Mouse (Mus musculus) urinary bladder, postnatal 10 days (tissue): Measurements from ENCODE around the gene Capn9.

ENCODE experiments used
- DNase-seq: peaks from one replicate; pipeline ENCODE4 v3.0.0; 2022; ENCODE audit warnings: low spot score

Gene Capn9

GRCm38 (mm10) chr8:124641599-124641998, 65.7 kb downstream of the Capn9 start:
- DNase-seq, result no peak

DNA sequence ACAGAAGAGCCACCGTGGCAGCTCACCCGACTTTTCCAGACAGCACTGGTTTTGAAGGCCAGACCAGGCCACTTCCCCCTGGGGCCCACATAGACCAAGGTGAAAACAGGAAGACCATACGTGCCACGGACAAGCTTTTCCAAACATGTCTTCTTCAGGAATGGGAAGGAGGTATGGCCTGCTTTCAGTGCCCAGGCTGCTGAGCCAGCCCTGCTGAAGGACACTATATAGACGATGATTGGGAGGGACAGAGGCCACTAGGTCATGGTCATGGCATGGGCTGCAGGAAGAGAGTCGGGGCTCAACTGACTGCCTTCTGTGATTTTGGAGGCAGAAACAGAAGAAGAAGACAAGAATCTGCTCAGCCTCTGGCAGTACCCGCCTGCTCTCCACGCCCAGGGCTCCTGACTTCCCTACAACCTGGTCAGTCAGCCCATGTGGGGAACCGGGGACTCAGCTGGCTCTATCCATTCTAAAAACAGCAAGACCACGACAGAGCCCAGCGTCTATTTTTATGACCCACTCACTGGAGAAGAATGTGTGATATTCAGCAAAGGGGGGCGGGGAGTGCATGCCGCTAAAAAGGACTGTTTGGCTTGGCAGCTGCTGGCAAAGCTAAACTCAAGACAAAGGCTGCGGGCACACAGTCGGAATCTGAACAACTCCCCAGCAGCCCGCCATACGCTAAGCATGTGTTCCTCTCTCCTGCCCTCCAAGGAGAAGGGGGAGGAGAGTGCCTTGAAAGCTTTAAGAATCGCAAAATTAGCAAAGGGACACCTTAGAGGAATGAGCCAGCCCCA, 67.8 kb downstream of the Capn9 start:
- peak; percentile 22 for DNase-seq

GRCm38 (mm10) chr8:124648311-124648710, 72.4 kb downstream of the Capn9 start:
- no peak for DNase-seq

GRCm38 (mm10) chr8:124651776-124652175, 75.9 kb downstream of the Capn9 start:
- no peak for DNase-seq

- no peak for DNase-seq
Measured at GRCm38 (mm10) chr8:124652546-124652945, 76.6 kb downstream of the Capn9 start.

DNA sequence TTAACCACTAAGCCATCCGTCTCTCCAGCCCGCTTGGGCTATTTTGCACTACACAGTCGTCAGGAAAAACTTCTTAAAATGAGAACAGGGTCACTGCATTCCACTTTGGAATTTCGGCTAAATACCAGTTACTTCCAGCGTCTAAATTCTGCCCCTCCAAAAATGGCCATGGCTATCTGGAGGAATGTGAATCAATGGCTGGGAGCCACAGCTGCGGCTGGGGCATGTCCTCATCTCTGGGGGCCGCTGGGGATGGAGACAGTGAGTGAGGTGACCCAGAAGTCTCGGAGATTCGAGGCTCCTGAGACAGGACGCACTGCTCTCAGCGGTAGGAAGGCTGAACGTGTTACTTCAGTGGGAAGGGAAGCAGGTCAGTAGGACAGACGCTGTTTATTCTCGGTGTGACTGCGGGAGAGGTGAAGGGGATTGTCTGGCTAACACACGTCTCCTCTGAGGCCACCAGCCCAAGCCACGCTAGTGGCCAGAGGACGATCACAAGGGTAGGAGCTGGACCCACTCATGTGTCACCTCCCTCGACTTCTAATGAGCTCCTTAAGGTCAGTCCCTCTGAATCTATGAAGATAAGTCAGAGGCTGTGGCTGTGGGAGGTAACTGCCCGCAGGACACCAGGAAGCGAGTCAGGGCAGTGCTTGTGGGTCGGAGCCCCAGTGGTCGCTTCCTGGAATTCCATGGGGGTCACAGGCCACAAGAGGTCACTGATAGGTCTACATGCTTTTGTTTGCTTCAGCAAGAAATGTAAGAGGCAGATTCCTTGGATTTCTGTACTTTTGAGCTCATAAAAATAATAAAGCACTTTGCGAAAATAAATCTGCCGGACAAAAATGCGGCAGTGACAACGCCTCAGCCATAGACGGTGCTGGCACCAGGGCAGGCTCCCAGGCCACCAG, 77.9 kb downstream of the Capn9 start:
- no peak for DNase-seq

GRCm38 (mm10) chr8:124657961-124658360, 82.0 kb downstream of the Capn9 start:
- DNase-seq, result no peak

DNA sequence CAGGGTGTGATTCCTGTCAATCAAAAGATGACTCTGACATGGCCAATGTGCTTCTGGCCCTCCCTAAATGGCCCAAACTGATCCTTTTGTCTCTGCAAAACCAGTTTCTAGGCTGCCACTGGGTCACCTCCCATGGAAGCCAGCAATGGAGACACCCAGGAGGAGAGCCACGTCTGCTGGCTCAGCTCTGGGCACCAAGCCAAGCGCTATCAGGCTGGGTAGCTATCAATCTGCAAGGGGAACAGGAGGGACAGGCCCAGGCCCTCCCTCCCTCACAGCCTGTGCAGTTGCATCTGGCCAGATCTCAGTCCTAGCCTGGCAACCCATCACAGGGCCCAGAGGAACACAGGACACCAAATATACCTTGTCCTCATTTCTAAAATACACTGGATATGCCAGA, 82.5 kb downstream of the Capn9 start:
- DNase-seq, result peak; percentile 29

- DNase-seq, result no peak
Measured at GRCm38 (mm10) chr8:124661781-124662180, 85.9 kb downstream of the Capn9 start.

DNA sequence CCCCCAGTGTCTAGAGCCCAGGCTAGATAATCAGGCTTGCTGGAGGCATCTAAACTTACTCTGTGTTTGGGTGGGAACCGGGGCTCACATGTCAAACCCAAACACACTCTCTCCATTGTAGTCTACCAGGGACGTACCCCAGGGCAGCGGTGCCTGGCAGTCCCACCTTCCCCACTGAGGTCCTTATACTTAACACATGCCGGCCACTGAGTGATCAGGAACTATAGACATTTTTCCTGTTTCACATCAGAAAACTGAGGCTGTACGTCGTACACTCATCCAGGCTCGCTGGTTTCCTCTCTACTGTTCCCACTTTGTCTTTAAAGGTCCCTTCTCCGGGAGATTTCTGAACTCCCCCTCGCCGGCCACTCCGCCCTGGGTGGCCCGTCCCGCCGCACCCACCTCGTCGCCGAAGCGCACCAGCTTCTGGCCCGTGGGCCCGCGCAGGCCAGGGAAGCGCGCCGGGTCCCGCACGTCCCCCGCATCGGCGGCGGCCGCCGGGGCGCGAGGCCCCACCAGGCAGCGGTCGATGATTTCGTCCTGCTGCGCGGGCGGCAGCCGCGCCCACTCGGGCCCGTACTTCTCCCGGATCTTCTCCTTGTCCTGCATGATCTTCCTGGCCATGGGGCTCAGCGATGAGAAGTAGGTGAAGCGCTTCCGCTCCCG, 86.7 kb downstream of the Capn9 start:
- DNase-seq, result no peak

DNA sequence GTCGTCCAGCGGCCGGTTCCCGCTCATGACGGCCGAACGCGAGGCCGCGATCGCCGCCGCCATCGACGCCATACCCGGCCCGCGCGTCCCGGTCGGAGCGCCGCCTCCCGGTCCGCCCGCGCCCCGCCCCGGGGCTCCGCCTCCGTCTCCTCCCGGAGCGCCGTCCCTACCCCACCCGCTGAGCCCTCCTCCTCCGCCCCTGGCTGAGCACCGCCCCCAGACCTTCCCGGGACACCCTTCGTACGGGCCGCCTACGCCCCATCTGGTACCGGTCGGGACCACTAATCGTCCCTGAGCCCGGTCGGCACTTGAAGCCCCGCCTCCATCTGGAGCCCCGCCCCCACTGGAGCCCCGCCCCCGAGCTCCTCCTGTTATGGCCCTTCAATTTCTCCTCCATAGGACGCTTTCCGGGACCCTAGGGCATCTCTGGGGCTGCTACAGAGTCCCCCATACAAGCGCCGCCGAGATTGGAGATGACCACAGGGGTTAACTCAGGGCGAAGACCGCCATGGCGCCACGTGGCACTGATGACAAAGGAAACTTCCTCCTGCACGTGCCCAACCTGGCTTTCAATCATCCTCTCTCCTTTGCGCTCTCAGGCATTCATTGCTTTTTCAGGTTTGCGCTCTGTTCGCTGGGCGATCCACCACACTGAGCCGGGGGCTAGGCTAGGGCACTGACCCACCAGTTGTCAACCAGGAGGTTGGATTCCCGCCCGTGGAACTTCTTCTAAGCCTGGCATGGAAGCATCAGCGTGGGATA, 87.4 kb downstream of the Capn9 start, which contains the start of gene 2310022B05Rik:
2310022B05Rik (minus strand) TSS at position 258 of the 762 bp plus-strand sequence.
- peak; percentile 72 for DNase-seq

DNA sequence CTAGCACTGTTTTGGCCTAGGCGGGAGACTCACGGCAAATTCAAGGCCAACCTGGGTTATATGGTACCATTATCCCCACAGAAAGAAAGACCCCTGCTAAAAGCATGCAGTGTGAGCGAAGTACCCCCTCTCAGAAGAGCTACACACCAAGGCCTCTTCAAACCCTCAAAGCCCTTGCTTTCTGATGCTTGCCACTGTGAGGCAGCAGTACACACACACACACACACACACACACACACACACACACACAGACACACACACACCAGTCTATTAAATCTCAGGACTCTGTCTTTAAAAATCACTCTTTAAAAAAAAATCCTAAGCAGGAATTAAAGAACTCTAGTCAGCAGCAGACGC, 87.9 kb downstream of the Capn9 start:
- DNase-seq, result no peak

DNA sequence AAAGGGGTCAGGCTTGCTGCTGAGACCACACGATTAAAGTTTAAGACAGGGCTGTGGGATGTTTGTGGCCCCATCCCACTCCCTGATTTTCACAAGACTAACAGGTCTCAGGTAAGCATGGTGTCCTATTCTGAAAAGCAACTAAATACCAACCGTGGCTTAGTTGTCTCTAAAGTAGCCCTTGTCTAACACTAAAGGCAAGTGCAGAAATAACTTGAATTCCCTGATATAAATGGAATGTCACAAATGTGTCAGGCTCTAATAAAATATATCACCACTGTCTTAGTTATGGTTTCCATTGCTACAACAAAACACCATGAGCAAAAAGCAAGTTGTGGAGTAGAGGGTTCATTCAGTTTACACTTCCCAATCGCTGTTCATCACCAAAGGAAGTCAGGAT, 88.5 kb downstream of the Capn9 start:
- DNase-seq, result no peak
